Mouse (Mus musculus): ENCODE measurements around the gene Tmem8b.

The Tmem8b gene

GRCm38 (mm10) chr4:43668782-43669427 is at the start of gene Tmem8b, which contains the start of gene Fam221b:
Gene Tmem8b, plus strand, starts transcription at chr4:43668971.
Gene Fam221b, minus strand, starts transcription at chr4:43669145.
- peak; percentile 99 for DNase-seq

GRCm38 (mm10) chr4:43620146-43620778 is 48.5 kb upstream of the Tmem8b start:
- DNase-seq = peak; percentile 81

- DNase-seq = peak; percentile 87
Observed at GRCm38 (mm10) chr4:43629106-43629817, 39.5 kb upstream of the Tmem8b start.

- DNase-seq = peak; percentile 98
Observed at GRCm38 (mm10) chr4:43630030-43630581, 38.7 kb upstream of the Tmem8b start.

- no peak for DNase-seq
Observed at GRCm38 (mm10) chr4:43630671-43631045, 38.1 kb upstream of the Tmem8b start.

- DNase-seq = peak; percentile 98
Observed at GRCm38 (mm10) chr4:43631046-43631955, 37.5 kb upstream of the Tmem8b start, which contains the start of gene Npr2. Gene Npr2, plus strand, starts transcription at chr4:43631935.

GRCm38 (mm10) chr4:43631956-43632920 is 36.5 kb upstream of the Tmem8b start:
- DNase-seq = peak; percentile 96

- DNase-seq = peak; percentile 87
Observed at GRCm38 (mm10) chr4:43633296-43633695, 35.5 kb upstream of the Tmem8b start.

- DNase-seq = peak; percentile 84
Observed at GRCm38 (mm10) chr4:43633736-43634135, 35.0 kb upstream of the Tmem8b start.

GRCm38 (mm10) chr4:43634621-43635374 is 34.0 kb upstream of the Tmem8b start:
- peak; percentile 60 for DNase-seq

- peak; percentile 62 for DNase-seq
Observed at GRCm38 (mm10) chr4:43636751-43637150, 32.0 kb upstream of the Tmem8b start.

GRCm38 (mm10) chr4:43640076-43640475 is 28.7 kb upstream of the Tmem8b start:
- DNase-seq = peak; percentile 86

- peak; percentile 61 for DNase-seq
Observed at GRCm38 (mm10) chr4:43640491-43640890, 28.3 kb upstream of the Tmem8b start.

GRCm38 (mm10) chr4:43649783-43650182 is 19.0 kb upstream of the Tmem8b start:
- no peak for DNase-seq

GRCm38 (mm10) chr4:43652726-43653125 is 16.0 kb upstream of the Tmem8b start:
- no peak for DNase-seq

GRCm38 (mm10) chr4:43653161-43654015 is 15.4 kb upstream of the Tmem8b start, which contains the start of gene Spag8:
Gene Spag8, minus strand, starts transcription at chr4:43653594.
- DNase-seq = peak; percentile 94

GRCm38 (mm10) chr4:43655656-43656338 is 13.0 kb upstream of the Tmem8b start:
- no peak for DNase-seq

- DNase-seq = peak; percentile 100
Observed at GRCm38 (mm10) chr4:43656339-43657109, 12.2 kb upstream of the Tmem8b start, which contains the start of gene Hint2. Gene Hint2, minus strand, starts transcription at chr4:43656466.

All from heart, adult 11 months (tissue).